Mouse (Mus musculus): ENCODE results near the gene Snx29.

Snx29 gene

GRCm38 (mm10) chr16:11589782-11590695, 267.3 kb downstream of the Snx29 start:
- no peak for DNase-seq (ENCODE audit: low spot score in 2 of 2)

GRCm38 (mm10) chr16:11596599-11596998, 273.9 kb downstream of the Snx29 start:
- no peak for DNase-seq (ENCODE audit: low spot score in 2 of 2)

- no peak for DNase-seq (ENCODE audit: low spot score in 2 of 2)
Measured at GRCm38 (mm10) chr16:11597769-11598168, 275.1 kb downstream of the Snx29 start.

DNA sequence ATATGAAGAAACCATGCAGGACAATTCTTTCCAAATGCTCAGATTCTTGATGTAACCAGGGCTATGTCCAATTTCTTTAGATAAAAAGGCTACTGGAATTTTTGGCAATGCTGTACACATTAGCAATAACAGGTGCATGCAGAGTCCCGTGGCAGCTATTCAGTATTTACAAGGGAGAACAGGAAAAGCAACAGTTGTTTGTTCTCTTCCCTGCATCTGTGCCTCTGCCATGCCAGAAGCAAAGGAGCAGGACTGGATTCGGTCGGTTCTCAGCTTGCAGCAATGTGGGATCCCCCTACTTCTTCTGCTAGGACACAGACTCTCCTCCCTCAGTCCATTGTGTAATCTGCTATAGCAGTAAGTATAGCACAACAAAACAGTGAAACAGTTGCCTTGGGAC, 276.8 kb downstream of the Snx29 start:
- DNase-seq (ENCODE audit: low spot score in 2 of 2) = no peak

- no peak for DNase-seq (ENCODE audit: low spot score in 2 of 2)
Measured at GRCm38 (mm10) chr16:11601336-11602082, 278.8 kb downstream of the Snx29 start.

- DNase-seq (ENCODE audit: low spot score in 2 of 2) = no peak
Measured at GRCm38 (mm10) chr16:11603667-11604422, 281.1 kb downstream of the Snx29 start.

GRCm38 (mm10) chr16:11612526-11613126, 289.9 kb downstream of the Snx29 start:
- no peak for DNase-seq (ENCODE audit: low spot score in 2 of 2)

DNA sequence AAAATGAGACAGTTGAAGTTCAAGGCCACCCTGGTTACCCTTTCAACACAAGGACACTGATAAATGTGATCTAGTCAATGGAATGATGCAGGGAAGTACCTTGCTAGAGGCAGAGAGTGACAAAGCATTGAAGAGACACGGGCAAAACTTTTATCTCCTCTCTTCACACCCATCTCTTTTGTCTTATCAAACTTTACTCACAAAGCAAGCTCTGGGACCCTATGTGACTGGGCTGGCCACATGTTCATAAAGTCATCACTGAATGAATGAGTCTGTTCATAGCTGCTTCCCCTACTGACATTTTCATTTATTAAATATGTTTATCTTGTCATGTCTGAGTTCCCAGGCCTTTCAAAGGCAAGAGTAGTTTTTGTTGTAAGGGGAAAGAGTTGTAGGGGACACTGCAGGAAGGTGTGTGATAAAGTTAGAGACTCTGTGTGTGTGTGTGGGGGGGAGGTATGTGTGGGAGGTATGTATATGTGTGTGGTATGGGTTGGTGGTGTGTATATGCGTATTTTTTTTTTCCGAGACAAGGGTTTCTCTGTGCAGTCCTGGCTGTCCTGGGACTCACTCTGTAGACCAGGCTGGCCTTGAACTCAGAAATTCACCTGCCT, 291.8 kb downstream of the Snx29 start:
- DNase-seq (ENCODE audit: low spot score in 2 of 2) = no peak

- no peak for DNase-seq (ENCODE audit: low spot score in 2 of 2)
Measured at GRCm38 (mm10) chr16:11615633-11616032, 292.9 kb downstream of the Snx29 start.

- DNase-seq (ENCODE audit: low spot score in 2 of 2) = no peak
Measured at GRCm38 (mm10) chr16:11619951-11620350, 297.2 kb downstream of the Snx29 start.

GRCm38 (mm10) chr16:11621042-11621441, 298.3 kb downstream of the Snx29 start:
- no peak for DNase-seq (ENCODE audit: low spot score in 2 of 2)

- no peak for DNase-seq (ENCODE audit: low spot score in 2 of 2)
Measured at GRCm38 (mm10) chr16:11621664-11622063, 299.0 kb downstream of the Snx29 start.

DNA sequence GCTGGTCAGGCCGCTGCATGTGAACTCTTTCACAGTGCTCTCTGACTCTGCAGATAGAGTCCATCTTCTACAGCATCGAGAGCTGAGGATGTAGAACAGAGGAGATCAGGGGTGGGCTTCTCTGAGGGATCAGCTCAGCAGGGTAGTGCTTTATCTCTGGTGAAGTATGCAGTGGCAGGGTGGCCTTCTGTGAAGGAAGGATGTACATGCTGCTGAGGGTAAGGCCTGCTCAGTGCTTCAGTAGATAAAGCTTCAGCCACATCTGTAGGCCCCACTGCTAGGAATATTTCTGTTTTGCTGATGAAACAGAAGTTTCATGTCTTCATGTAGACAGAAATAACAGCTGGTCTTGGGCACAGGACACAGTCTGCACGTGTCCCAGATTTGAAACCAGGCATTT, 300.3 kb downstream of the Snx29 start:
- DNase-seq (ENCODE audit: low spot score in 2 of 2) = no peak

- no peak for DNase-seq (ENCODE audit: low spot score in 2 of 2)
Measured at GRCm38 (mm10) chr16:11624121-11624520, 301.4 kb downstream of the Snx29 start.

DNA sequence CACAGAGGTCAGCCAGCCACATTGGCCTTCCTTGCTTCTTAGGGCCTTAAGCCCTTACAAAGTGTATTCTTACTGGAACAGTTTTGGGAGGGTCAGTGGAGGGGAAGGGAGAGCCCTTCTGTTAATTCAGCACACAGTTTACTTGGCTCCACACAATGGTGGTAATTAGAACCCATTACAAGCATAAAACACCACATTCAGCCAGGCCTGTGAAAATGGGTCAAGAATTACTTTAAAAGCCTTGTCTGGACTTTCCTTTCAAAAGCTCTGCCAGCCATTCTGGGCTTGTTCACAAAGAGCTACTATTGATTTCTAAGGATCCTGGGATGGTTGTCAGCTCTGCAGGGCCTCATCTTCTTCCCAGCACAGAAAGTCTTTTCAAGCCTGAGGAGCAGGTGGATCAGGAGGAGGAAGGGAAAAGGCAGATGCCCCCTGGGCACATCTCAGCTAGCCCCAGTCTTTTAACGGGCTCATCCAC, 303.3 kb downstream of the Snx29 start:
- no peak for DNase-seq (ENCODE audit: low spot score in 2 of 2)

- DNase-seq (ENCODE audit: low spot score in 2 of 2) = no peak
Measured at GRCm38 (mm10) chr16:11626616-11627015, 303.9 kb downstream of the Snx29 start.

- DNase-seq (ENCODE audit: low spot score in 2 of 2) = no peak
Measured at GRCm38 (mm10) chr16:11627866-11628638, 305.3 kb downstream of the Snx29 start.

GRCm38 (mm10) chr16:11629704-11630103, 307.0 kb downstream of the Snx29 start:
- no peak for DNase-seq (ENCODE audit: low spot score in 2 of 2)

DNA sequence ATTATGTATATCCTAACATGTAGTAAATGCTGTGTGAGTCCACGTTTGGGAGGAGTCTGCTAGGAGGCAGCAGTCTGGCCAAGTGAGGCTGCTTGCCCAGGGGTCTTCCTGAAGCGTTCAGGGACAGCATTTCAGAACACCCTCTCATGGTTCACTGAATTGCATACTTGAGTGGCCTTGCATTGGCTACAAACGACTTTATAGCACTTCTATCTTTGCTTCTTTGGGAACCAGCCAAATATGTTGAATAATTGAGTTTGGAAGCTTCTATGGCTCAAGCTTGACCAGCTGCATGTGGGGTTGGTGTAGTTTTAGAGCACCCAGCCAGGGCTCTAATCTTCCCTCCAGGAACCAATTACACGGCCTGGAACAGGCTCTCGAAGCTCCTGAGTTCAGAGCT, 307.8 kb downstream of the Snx29 start:
- DNase-seq (ENCODE audit: low spot score in 2 of 2) = no peak

- DNase-seq (ENCODE audit: low spot score in 2 of 2) = no peak
Measured at GRCm38 (mm10) chr16:11632205-11632747, 309.6 kb downstream of the Snx29 start.

Measured in urinary bladder, adult 18-20 months (tissue).